Mouse (Mus musculus): ENCODE data around the gene S100a5. TPM values are rescaled to one million over a fixed set of nuclear protein-coding genes. Genes with fewer than 3 reads are reported as not detected.

Gene S100a5
- total RNA-seq, 2 experiments from 2014 or later, result not detected

GRCm38 (mm10) chr3:90599401-90599800 is 8.9 kb upstream of the S100a5 start:
- DNase-seq, result peak in 1 of 2 experiments; percentile 56
- intact Hi-C loops (cut with DNase I), result no loop called here

GRCm38 (mm10) chr3:90600036-90600435 is 8.3 kb upstream of the S100a5 start:
- intact Hi-C loops (cut with DNase I), result no loop called here
- DNase-seq, result no peak

GRCm38 (mm10) chr3:90600458-90601195 is 7.7 kb upstream of the S100a5 start:
- intact Hi-C loops (cut with DNase I), result no loop called here
- peak; percentile 45 to 63 for DNase-seq

- intact Hi-C loops (cut with DNase I), result no loop called here
- DNase-seq, result no peak
Observed at GRCm38 (mm10) chr3:90601486-90602110, 6.7 kb upstream of the S100a5 start, which contains the start of gene Gm42674. Gm42674 (plus strand) TSS chr3:90601904.

- intact Hi-C loops (cut with DNase I), result no loop called here
- DNase-seq, result no peak
Observed at GRCm38 (mm10) chr3:90603623-90604022, 4.7 kb upstream of the S100a5 start, which contains the start of gene S100a4. S100a4 (plus strand) TSS chr3:90603771.

- peak; percentile 83 for DNase-seq
- intact Hi-C loops (cut with DNase I), result no loop called here
Observed at GRCm38 (mm10) chr3:90604416-90604815, 3.9 kb upstream of the S100a5 start.

- intact Hi-C loops (cut with DNase I), result no loop called here
Observed at GRCm38 (mm10) chr3:90605049-90605448, 3.3 kb upstream of the S100a5 start.

GRCm38 (mm10) chr3:90605736-90606135 is 2.6 kb upstream of the S100a5 start:
- intact Hi-C loops (cut with DNase I), result no loop called here

More at GRCm38 (mm10) chr3:90605049-90605448, 3.3 kb upstream of the S100a5 start:
- DNase-seq, result no peak

GRCm38 (mm10) chr3:90606185-90606584 is 2.1 kb upstream of the S100a5 start:
- intact Hi-C loops (cut with DNase I), result no loop called here
- DNase-seq, result peak in 1 of 2 experiments; percentile 38

More at GRCm38 (mm10) chr3:90605736-90606135, 2.6 kb upstream of the S100a5 start:
- no peak for DNase-seq

- intact Hi-C loops (cut with DNase I), result no loop called here
- DNase-seq, result no peak
Observed at GRCm38 (mm10) chr3:90607361-90607760, 962 bp upstream of the S100a5 start.

GRCm38 (mm10) chr3:90609102-90609501 is 779 bp downstream of the S100a5 start:
- intact Hi-C loops (cut with DNase I), result no loop called here
- no peak for DNase-seq

- intact Hi-C loops (cut with DNase I), result loop anchor here (10.0 kb wide), 1 partner anchor 197 kb away; no protein-coding TSS in a partner anchor
- no peak for DNase-seq
Observed at GRCm38 (mm10) chr3:90611494-90611893, 3.2 kb downstream of the S100a5 start.

GRCm38 (mm10) chr3:90612061-90612460 is 3.7 kb downstream of the S100a5 start:
- DNase-seq, result no peak
- intact Hi-C loops (cut with DNase I), result loop anchor here (10.0 kb wide), 1 partner anchor 197 kb away; no protein-coding TSS in a partner anchor

GRCm38 (mm10) chr3:90612728-90613291 is 4.5 kb downstream of the S100a5 start, which contains the start of gene S100a6:
S100a6 (plus strand) TSS chr3:90612882.
- intact Hi-C loops (cut with DNase I), result loop anchor here (10.0 kb wide), 1 partner anchor 198 kb away; no protein-coding TSS in a partner anchor

GRCm38 (mm10) chr3:90613461-90614147 is 5.3 kb downstream of the S100a5 start:
- DNase-seq, result no peak
- intact Hi-C loops (cut with DNase I), result loop anchor here (10.0 kb wide), 1 partner anchor 199 kb away; no protein-coding TSS in a partner anchor

More at GRCm38 (mm10) chr3:90612728-90613291, 4.5 kb downstream of the S100a5 start, which contains the start of gene S100a6:
- DNase-seq, result peak; percentile 65 to 69

- intact Hi-C loops (cut with DNase I), result loop anchor here (10.0 kb wide), 1 partner anchor 199 kb away; no protein-coding TSS in a partner anchor
- no peak for DNase-seq
Observed at GRCm38 (mm10) chr3:90614148-90614530, 5.8 kb downstream of the S100a5 start.

GRCm38 (mm10) chr3:90614611-90615251 is 6.4 kb downstream of the S100a5 start:
- DNase-seq, result no peak

GRCm38 (mm10) chr3:90615415-90615814 is 7.1 kb downstream of the S100a5 start:
- intact Hi-C loops (cut with DNase I), result loop anchor here (1.0 to 10.0 kb wide), 4 partner anchors 30 to 201 kb away; partner anchors contain the start of gene Snapin
- DNase-seq, result peak; percentile 73 to 79

More at GRCm38 (mm10) chr3:90614611-90615251, 6.4 kb downstream of the S100a5 start:
- intact Hi-C loops (cut with DNase I), result loop anchor here (1.0 to 10.0 kb wide), 4 partner anchors 29 to 200 kb away; partner anchors contain the start of gene Snapin

- intact Hi-C loops (cut with DNase I), result loop anchor here (1.0 to 10.0 kb wide), 4 partner anchors 31 to 201 kb away; partner anchors contain the start of gene Snapin
- DNase-seq, result no peak
Observed at GRCm38 (mm10) chr3:90615911-90616310, 7.6 kb downstream of the S100a5 start.

Data from heart, postnatal 36 days (tissue).